Mouse (Mus musculus) erythroblast, embryonic 14.5 days (primary cell): Measurements from ENCODE around the gene Gm21874. TPM values are rescaled to one million over a fixed set of nuclear protein-coding genes. Genes with fewer than 3 reads are reported as not detected.
"Not testable (repeated sequence)": the region's sequence is repeated elsewhere in the genome, so short reads cannot be mapped to it uniquely, and the experiment has no call there.

Experiments used
- H3K27me3 ChIP-seq: 2 replicates; pipeline ENCODE4 v1.6.1; 2012; ENCODE audit warnings: inconsistent platforms; ENCODE audit not compliant: control insufficient read depth
- H3K36me3 ChIP-seq: 2 replicates; pipeline ENCODE4 v1.6.1; 2012; ENCODE audit warnings: mild to moderate bottlenecking, inconsistent platforms; ENCODE audit not compliant: control insufficient read depth
- H3K4me1 ChIP-seq: 2 replicates; pipeline ENCODE4 v1.6.1; 2012; ENCODE audit warnings: inconsistent platforms; ENCODE audit not compliant: control insufficient read depth
- H3K4me3 ChIP-seq: replicated peaks from 2 replicates; pipeline ENCODE3; 2012; ENCODE audit warnings: moderate library complexity, mild to moderate bottlenecking, inconsistent platforms
- H3K9me3 ChIP-seq: 2 replicates; pipeline ENCODE4 v1.6.1; 2012; ENCODE audit warnings: low read length, inconsistent platforms, mixed read lengths; ENCODE audit not compliant: control insufficient read depth
- polyA plus RNA-seq: library from polyadenylated mRNA; stranded (reverse); fragments of >175 nt; gene quantifications from 2 replicates; pipeline ENCODE4 v1.2.3, GENCODE M21; 2012

Gm21874 gene
- not detected in 2 replicates for polyA plus RNA-seq

DNA sequence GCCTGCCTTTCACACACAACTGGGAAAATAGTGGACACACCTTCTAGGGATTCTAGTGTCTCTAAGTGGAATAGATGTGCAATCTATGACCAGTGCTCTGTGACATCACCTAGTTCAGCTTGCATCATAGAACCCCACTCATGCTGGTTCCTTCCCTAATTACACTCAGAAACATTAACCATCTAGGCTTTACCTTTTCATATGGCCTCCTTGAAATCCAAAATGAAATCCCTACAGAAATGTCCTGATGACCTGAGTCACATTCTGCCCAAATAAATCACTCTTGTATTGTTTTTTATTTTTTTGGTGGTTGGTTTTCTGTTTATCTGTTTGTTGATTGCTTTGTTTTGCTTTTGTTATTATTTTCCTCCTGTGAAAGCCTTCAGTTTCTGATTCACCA is at the start of gene Gm21874:
Gm21874 (minus strand) TSS at position 101 of the 400 bp plus-strand sequence.
- H3K27me3 ChIP-seq, H3K36me3 ChIP-seq, H3K4me1 ChIP-seq, H3K4me3 ChIP-seq, H3K9me3 ChIP-seq: not testable (repeated sequence)

Other genes starting within 250 kb of the Gm21874 start
- not detected in 2 replicates for gene Gm21721, start 214.0 kb downstream of the Gm21874 start, polyA plus RNA-seq
- not detected in 2 replicates for gene Gm21812, start 69.0 kb downstream of the Gm21874 start, polyA plus RNA-seq